Mouse (Mus musculus): ENCODE results near the gene Lrrc25.

The Lrrc25 gene

DNA sequence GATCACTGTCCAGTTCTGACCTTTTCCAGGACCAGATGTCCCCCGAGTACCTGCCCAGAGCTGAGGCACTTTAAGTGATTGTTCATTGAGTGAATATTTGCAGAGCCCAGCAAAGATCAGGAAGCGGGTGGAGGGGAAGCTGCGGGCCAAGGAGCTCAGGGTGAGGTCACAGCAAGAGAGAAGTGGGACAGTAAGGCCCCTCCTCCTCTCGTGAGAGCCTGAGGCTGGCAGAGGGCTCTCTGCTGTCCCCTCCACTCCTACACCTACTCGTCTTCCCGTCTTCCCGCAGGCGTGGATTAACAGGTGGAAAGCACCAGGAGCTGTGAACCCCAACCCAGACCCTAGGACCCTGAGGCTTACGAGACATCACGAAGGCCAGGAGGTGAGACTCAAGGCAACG is 690 bp downstream of the Lrrc25 start:
- no peak for DNase-seq (ENCODE audit: low read depth, low spot score)

DNA sequence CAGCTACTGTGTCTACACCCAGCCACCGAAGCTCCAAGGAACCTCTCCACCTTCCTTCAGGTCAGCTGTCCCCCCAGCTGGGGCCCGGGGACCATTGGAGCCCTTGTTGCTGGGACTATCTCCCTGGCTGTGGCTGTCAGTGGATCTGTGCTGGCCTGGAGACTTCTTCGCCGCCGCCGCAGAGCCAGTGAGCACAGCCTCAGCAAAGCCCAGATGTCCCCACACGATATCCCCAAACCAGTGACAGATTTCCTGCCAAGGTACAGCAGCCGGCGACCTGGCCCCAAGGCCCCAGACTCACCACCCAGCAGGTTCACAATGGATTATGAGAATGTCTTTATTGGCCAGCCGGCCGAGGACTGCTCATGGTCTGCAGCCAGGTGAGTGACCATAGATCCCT is 2.0 kb downstream of the Lrrc25 start:
- DNase-seq (ENCODE audit: low read depth, low spot score): no peak

DNA sequence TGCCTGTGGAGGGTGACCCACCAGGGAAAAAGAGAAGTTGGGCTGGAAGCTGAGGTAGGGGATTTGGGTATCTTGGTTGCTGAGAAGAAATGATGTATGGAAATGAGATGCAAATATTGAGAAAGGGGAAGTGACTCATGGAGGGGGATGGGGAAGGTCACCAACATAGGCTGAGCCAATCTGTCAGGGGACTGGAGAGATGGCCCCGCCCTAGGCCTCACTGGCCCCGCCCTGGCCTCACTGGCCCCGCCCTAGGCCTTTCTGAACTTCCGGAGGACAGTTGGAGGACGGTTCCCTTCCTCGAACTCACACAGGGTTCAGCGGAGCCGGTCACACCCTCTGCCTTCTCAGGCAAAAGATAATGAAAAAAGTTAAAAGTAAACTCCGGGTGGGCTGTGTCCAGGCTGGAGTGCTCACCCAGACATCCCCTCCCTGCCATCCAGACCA is 3.0 kb downstream of the Lrrc25 start:
- peak; percentile 64 for DNase-seq (ENCODE audit: low read depth, low spot score)

DNA sequence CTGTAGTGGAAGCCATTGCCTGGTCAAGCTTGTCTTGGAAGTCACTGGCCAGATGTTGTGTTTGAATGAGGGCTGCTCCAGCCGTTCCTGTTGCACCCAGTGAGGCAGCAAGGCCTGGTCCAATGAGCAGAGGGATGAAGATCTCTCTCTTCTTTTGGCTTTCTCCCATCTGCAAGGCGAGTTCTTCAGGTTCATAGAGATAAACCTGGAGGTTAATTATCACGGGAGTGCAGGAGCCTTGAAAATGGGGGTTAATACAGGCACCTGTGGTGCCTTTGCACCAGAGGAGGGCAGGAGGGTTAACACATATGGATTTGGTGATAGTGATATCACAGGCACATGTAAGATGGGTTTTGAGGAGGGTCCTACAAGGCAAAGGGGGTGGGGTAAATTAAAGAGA is 6.3 kb downstream of the Lrrc25 start:
- no peak for DNase-seq (ENCODE audit: low read depth, low spot score)

DNA sequence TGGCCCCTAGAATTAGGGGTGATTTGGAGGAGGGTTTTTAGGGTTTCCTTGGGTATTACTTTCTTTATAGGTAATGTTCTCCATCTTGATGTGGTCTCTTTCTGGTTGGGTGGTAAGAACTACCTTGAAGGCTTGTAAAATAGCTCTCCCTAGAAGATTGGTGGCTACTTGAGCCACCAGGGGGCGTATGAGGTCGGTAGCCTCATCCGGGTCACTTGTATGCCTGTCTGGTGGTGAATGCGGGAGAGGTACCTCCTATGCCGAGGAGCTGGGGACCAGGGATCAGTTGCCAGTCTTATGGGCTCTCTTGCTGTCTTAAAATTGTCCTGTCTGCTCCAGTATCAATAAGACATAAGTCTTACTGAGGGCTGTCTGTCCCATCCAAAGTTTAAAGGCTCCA is 9.1 kb downstream of the Lrrc25 start:
- peak; percentile 66 for DNase-seq (ENCODE audit: low read depth, low spot score)

DNA sequence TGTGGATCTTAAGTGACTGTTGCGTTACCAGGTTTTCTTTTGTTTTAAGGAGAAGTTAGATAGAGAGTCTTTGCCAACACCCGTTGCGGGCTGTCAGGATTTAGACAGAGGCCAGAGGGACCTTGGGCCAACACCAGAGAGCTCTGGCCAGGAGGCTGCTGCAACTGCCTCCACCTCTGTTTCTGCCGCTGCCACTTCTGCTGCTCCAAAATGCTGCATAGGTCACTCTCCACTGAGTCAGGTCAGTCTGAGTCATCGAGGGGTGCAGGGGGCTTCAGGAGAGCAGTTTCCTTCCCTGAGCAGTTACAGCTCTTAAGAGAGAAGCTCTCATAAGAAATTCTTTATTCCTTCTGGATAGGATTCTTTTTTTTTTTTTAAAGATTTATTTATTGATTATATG is 11.1 kb downstream of the Lrrc25 start:
- no peak for DNase-seq (ENCODE audit: low read depth, low spot score)

DNA sequence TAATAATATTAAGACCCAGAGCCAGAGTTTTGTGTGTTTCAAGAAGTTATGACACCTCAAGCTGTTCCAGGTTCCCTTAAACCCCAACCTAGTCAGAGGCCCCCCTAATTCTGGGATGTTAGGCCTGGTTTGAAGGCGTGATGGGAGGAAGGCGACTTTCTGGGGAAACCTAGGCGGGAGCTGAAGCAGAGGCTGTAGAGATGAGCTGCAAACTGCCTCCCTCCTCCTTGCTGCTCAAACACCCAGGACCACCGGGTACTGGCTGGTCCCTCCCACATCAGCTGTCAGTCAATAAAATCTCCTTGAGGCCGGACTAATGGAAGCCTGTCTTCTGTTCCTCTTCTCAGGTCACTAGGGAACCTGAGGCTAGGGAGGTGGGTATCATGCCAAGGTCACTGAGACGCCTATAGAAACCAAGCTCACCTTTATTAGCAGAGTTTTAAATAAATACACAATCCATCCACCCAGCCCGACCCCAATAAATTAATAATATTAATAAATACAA is 13.1 kb downstream of the Lrrc25 start:
- DNase-seq (ENCODE audit: low read depth, low spot score): no peak

DNA sequence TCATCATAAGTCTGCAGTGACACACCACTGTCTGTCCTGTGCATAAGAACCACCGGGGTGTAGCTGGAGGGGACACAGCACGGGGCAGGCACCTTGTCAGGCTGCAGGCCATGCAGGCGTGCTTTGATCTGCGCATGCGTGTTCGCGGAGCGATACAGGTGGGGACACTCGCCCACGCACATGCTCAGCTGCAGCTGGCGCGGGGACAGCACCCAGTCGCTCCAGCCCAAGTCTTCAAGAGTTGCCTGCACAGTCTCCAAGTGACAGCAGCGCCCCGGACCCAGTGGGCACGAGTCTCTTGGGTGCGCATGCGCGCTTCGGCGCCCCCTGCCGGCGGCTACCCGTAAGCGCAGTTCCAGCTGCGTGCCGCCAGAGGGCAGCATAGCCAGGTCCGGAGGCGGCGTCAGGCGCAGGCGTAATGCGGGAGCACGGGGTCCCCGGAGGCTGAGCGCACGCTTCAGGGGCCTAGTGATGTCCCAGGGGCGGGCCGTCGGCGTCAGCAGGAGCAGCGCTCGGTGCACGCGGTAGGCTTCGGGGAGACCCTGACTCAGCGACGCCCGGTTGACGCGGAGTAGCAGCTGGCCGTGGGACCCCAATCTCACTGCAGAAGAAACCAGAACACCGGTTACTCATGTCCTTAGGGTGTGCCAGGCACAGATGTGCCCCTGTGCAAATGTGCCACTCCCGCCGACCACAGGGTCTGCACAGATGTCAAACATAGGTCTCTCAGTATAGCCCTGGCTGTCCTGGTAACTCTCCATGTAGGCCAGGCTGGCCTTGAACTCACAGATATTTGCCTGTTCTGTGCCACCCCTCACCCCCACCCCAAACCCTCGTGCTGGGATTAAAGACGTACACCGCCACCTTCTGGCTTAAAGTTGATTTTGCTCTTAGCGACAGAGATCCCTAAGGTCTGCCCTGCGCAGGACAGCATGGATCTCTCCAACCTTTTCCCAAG is 13.9 kb downstream of the Lrrc25 start:
- peak; percentile 86 for DNase-seq (ENCODE audit: low read depth, low spot score)

DNA sequence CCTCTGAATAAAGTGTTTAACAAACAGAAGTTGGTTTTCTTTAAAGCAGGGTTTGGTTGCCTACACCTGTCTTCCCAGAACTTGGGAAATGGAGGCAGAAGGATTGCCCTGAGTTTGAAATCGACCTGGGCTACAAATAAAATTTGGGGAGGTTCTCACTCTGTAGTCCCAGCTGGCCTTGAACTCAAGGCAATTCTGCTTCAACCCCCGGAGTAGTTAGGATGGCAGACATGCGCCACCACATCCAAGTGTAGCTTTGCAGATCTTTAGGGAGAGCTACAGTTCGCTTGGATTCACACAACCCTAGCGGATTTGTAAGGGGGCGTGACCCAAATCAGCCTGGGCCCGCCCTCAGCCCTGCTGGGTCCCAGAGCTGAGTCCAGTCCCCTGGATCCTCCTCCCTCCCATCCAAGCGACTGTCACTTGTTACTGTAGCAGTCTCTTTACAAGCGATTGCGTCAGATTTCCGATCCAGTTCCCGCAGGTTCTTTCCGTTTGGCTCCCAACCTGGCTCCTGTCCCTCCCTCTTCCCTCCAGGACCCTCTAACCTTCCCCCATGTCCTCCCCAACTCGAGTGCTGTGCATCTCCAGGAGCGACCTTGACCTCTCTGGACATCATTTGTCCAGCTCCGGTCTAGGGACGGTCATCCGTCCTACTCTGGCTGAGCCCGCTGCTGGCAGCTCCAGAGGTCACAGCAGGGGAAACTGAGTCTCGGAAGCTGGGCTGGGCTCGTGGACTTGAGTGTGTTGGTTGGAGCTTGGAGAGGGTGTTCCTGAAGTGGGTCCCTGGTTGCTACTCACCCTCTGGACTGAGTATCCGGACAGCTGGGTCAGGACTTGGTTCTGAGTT is 14.8 kb downstream of the Lrrc25 start:
- peak; percentile 88 for DNase-seq (ENCODE audit: low read depth, low spot score)

DNA sequence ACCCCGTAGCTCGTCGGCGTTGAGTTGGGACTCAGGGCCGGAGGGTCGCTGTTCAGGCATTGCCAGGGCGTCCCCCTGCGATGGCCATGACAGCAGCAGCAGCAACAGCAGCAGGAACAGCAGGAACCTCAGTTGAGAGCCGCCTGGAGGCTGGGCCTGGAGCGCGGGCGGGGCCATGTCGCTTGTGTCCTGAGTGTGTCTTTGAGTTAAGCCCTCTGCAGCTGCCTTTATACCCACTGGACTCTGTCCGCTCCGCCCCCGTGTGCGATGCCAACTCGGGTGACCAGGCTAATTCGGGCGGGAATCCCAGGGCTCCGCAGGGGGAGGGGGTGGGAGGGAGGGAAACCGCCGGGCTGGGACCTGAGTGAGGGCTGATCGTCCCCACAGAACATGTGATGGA is 15.5 kb downstream of the Lrrc25 start:
- peak; percentile 21 for DNase-seq (ENCODE audit: low read depth, low spot score)

DNA sequence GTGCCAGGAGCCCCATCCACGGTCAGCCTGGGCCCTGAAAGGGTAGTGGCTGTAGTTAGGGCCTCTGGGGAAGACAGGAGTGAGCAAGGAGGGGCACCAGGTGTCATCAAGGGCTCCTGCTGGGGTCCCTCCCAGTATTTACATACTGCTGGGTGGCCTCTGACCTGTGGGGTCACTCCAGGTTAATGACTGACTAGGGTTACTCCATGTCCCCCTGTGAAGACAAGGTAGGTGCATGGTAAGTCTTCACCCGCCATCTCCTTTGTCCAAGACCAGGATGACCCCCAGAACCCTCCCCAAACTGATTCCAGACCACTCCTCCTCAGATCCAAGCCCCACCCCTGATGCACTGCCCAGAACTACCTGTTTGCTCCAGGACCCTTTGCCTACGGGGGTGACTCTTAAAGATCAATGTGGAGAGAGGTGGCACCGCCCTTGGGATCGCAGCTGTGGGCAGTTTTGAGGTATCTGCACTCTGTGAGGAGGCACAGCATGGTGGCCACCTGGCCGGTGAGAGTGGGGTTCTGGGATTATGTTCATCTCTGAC is 16.5 kb downstream of the Lrrc25 start, which contains the start of gene Gdf15:
Gene Gdf15, minus strand, starts transcription at position 111 of the 547 bp plus-strand sequence.
- no peak for DNase-seq (ENCODE audit: low read depth, low spot score)

DNA sequence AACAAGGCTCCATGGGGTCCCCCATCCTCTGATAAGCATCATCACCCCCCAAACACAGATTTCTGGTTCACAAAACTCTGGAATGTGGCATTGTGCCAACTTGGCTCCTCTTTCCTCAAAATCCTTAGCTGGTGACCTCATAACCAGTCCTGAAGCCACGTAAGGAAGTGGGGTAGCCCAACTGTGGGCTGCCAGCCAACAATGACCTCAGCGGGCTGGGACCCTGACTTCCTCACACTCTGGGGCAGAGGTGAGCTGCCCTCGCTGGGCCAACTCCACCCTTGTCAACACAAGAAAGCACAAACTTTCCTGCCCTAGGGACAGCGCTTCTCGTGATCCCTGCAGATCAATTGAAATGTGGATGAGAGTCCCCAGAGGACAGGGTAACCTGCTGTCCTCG is 18.1 kb downstream of the Lrrc25 start:
- peak; percentile 84 for DNase-seq (ENCODE audit: low read depth, low spot score)

DNA sequence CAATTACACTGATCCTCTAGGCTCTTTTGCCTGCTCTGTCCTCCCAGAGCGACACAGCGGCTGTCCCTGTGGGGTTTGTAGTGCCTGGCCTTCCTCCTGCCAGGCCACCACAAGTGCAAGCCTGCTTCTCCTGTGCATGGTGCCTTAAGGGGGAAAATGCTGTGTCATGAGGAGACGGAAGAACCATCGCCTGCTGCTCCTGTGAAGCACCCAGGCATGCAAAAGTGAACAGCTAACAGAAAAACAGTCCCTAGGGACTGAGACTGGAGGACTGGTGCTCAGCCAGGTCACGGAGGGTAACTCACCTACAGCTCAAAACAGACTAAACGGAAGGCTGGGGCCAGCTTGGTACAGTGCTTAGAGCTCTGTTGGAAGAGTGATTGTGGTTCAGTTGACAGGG is 19.6 kb downstream of the Lrrc25 start:
- DNase-seq (ENCODE audit: low read depth, low spot score): no peak

DNA sequence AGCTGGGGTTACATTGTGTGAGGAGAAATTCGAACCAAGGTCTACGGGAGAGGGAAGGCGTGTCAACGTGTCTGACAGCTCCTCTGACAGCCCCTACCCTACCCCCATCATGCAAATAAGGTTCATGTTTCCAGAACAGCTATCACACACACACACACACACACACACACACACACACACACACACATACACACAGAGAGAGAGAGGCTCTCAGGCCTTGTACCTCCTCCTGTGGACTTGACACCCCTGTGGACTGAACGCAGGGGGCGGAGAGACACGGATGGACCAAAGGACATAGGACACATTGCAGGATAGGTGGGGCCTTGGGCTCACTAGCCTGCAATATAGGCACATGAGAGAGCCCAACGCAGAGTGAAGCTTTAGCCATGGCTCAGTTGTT is 20.9 kb downstream of the Lrrc25 start:
- no peak for DNase-seq (ENCODE audit: low read depth, low spot score)

DNA sequence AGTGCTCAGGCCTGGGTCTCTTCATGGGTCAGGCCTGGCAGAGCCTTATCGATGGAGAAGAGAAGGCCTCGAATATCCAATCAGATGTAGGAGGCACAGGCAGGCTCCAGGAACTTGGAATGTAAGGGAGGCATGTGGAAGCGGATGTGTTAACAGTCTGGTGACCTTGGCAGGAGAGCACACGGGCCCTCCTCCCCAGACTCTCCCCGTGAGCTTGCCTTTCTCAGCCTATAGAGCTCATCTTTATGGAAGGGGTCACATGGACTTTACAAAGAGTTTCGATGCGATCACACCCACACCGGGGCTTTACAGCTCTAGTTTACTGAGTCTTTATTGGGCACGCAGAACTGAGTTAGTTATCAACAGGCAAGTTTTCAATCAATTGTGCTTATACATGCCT is 22.8 kb downstream of the Lrrc25 start:
- DNase-seq (ENCODE audit: low read depth, low spot score): no peak

DNA sequence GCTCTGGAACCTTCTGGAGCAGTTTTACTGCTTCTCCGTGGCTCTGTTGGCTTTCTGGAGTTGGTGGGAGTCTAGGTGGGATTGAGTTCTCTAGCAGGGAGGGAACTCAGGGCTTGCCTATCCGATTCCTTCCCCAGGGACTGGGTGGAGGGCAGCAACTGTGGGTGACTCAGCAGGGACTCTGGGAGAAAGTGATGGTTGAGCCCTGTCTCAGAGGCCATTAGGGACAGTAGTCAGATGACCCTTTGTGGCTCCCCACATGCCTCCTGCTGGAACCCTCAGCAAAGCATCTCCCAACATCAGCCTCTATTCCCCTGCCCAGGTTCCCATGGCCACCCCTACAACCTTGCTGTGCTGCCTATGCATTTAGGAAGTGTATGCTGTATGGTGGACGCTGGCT is 27.1 kb downstream of the Lrrc25 start:
- peak; percentile 79 for DNase-seq (ENCODE audit: low read depth, low spot score)

DNA sequence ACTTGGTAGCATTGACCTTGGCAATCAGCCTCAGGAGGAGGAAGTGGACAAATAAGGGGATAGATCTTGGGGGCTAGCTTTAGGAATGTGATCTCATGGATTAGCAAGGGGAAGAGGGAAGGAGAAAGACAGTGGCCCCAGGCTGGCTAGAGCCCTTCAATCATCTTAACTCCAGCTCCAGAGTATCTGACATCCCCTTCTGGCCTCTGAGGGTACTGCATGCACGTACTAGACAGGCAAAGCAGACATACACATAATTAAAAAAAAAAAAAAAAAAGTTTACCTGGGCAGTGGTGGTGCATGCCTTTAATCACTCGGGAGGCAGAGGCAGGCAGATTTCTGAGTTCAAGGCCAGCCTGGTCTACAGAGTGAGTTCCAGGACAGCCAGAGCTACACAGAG is 28.1 kb downstream of the Lrrc25 start:
- no peak for DNase-seq (ENCODE audit: low read depth, low spot score)

DNA sequence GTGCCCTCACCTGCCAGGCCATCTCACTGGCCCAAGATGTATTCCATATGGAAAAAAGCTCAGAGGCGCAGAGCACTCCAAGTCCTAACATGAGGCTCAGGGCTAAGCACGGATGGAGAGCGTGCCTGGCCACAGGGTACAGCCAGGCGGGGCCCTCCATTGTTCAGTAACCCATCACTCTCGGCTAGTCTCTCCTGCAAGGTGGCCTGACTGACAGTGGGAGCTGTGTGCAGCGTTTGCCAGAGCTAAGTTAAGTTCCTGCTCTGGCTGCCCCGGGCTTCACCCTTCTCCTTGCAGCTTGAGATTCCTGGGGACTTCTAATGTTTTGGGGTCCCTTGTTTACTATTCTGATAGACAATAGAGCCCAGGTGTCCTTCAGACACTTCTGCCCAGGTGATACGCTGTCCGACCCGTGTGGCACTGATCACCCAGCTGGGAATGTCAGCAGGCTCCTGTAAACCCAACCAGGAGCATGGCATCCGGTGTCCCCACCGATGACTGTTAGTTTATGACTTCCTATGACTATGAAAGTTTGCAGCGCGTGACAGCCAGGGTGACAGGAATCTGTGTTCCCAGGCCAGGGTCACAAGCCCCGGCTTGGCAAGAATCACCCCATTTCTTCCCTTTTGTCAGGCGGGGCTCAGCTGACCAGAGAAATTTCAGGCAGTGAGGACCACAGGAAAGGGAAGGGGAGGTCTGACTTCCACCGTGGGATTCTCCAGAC is 29.7 kb downstream of the Lrrc25 start:
- no peak for DNase-seq (ENCODE audit: low read depth, low spot score)

DNA sequence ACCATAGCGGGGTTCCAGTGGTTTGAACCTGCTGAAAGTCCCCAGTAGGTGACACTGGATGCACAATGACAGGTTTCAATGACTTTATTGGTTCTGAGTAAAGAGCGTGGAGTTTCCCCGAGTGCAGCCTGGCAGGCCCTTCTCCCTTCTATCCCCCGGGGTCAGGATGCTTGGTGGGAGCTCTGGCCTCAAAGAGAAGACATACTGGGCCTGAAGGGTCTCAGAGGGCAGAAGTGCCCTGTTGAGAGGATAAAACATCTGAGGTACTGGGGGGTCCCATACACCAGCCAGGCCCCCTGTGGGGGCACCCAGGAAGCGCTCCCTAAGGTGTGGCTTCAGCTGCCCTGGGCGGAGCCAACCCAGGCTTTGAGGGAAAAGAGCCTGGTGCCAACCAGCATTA is 30.4 kb downstream of the Lrrc25 start:
- DNase-seq (ENCODE audit: low read depth, low spot score): no peak

DNA sequence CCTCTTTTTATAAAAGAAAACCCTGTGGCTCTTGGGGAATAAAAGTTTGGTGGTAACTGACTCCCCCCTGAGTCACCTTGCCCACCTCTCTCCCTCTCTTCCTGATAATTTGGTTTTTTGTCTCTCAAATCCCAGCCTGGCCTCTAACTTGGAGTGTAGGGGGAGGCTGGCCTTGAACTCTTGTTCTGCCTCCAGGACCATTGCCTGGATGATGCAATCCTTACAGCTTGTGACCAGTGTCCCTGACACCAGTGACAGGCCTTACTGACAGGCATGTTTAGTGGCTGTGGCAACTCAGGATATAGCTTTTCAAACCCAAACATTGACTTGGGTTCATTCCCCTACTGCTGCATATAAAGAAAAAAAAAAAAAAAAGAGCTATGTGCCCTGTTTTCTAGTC is 30.8 kb downstream of the Lrrc25 start:
- DNase-seq (ENCODE audit: low read depth, low spot score): no peak
